Mouse (Mus musculus) megakaryocyte, embryonic 14.5 days (primary cell): Measurements from ENCODE around the gene Smagp. TPM values are rescaled to one million over a fixed set of nuclear protein-coding genes. Genes with fewer than 3 reads are reported as not detected.

Experiments used
- H3K27me3 ChIP-seq: replicated peaks from 2 replicates; pipeline ENCODE3; 2012; ENCODE audit warnings: inconsistent platforms
- H3K36me3 ChIP-seq: replicated peaks from 2 replicates; pipeline ENCODE3; 2012; ENCODE audit warnings: low read length, inconsistent platforms, mixed read lengths
- H3K4me1 ChIP-seq: 2 replicates; pipeline ENCODE4 v1.6.1; 2012; ENCODE audit warnings: inconsistent platforms
- H3K4me3 ChIP-seq: replicated peaks from 2 replicates; pipeline ENCODE3; 2012; ENCODE audit warnings: moderate library complexity, mild to moderate bottlenecking, inconsistent platforms
- H3K9me3 ChIP-seq: 2 replicates; pipeline ENCODE4 v1.6.1; 2012; ENCODE audit warnings: inconsistent platforms
- FLI1 ChIP-seq: IDR thresholded peaks from 2 replicates; pipeline ENCODE4 v1.6.1; 2012; ENCODE audit warnings: low read length, inconsistent platforms, mixed read lengths
- GATA1 ChIP-seq: IDR thresholded peaks from 3 replicates; pipeline ENCODE4 v1.6.1; 2012; ENCODE audit warnings: mixed read lengths, low read length, inconsistent platforms, borderline replicate concordance
- polyA plus RNA-seq: library from polyadenylated mRNA; stranded (reverse); fragments of >175 nt; gene quantifications from 2 replicates; pipeline ENCODE4 v1.2.3, GENCODE M21; 2012; ENCODE audit warnings: low replicate concordance; ENCODE audit not compliant: insufficient read depth

The Smagp gene
- polyA plus RNA-seq, 1 experiment, result 57.2 TPM

DNA sequence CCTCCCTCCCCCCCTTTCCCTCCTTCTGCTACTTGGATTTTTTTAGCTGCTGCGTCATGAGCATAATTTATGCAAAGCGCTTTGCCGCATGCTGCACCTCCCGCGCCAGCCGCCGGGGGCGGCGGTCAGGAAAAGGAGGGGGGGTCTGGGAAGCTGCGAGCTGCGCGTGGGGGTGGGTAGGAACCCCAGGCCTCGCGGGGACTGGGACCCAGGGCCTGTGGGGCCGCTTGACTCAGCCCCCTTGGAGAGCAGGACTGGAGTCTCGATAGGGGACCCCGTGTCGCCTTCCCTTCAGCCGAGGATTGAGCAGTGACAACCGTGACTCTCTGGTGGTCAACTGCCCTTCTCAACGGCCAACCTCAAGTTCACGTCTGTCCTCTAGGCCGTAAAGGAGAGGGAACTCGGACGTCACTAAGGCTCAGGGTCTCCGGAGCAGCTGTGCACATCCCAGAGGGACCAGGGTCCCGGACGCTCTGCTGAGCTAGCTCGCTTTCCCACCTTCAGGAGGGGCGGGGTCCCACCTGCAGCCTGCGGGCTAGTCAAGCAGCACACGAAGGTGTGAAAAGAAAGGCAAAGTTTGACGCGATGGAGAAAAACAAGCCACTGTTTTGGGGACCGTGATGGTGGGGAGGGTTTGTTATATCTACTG lies 36.6 kb downstream of the Smagp start:
- peaks cover 40% of the 10 kb centered on the region for H3K4me1 ChIP-seq
- no peaks in the 10 kb centered on the region for H3K36me3 ChIP-seq
- peak overlapping the region; percentile 92 for H3K4me3 ChIP-seq
- peaks cover 61% of the 10 kb centered on the region for H3K27me3 ChIP-seq
- no peaks in the 10 kb centered on the region for H3K9me3 ChIP-seq
- TF ChIP-seq FLI1, result no peak
- no peak for TF ChIP-seq GATA1

DNA sequence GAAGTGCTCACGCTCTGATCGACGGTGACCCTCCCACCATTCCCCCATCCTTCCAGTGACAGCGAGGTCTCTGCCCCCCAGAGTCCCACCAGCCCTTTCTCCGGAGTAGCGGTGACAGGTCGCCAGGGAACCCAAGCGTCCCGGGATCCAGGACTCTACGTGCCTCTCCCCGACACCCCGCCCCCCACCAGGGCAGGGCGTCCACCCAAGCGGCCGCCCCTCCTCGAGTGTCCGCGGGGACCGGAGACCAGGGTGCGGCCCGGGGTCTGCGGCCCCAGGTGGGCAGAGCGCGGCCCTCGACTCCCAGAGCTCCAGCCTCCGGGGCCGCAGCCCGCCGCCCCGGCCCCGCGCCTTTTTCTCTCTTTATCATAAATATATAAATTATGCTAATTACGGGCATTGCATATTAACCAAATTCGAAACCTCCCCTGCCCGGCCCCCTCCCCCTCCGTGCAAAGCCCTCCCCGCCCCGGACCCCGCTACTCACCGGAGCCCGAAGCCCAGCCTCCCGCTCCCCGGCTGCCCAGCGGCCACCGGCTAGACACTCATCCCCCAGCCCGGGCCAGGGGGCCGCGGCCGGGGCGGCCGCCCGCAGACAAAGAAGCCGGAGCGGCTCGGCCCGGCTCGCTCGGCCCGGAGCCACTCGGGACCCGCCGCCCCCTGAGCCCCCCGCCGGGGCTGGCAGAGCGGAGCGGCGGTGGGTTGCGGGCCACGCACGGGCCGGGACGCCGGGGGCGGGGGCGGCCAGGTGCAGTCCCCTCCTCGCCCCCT lies 37.3 kb downstream of the Smagp start, which contains the start of gene Pou6f1:
Gene Pou6f1 (minus strand): TSS at position 709 of the 771 bp plus-strand sequence.
- TF ChIP-seq GATA1 (no peak), FLI1 (no peak)
- H3K9me3 ChIP-seq, result no peaks in the 10 kb centered on the region
- no peaks in the 10 kb centered on the region for H3K36me3 ChIP-seq
- H3K4me1 ChIP-seq, result peaks cover 33% of the 10 kb centered on the region
- peak within 1 kb of the TSS; percentile 92 for H3K4me3 ChIP-seq
- H3K27me3 ChIP-seq, result peaks cover 62% of the 10 kb centered on the region

DNA sequence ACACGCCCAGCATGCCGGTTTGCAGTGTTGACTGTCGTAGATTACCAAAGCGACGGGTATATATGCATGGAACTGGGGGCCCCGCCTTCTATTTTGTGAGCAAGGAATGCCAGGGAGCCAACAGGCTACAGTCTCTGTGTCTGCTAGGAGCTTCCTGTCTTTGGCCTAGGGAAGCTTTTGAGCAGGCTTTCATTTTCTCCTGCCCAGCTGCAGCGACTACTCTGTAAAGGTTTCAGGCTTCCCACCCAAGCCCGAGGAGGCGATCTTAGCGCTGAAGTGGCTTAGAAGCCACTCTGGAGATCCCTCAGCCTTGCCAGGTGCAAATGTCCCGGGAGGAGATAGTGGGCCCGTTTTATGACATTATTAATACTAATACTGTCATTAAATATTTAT lies 37.9 kb downstream of the Smagp start:
- no peak for TF ChIP-seq FLI1
- no peak for TF ChIP-seq GATA1
- H3K36me3 ChIP-seq, result no peaks in the 10 kb centered on the region
- peaks cover 65% of the 10 kb centered on the region for H3K27me3 ChIP-seq
- peaks cover 29% of the 10 kb centered on the region for H3K4me1 ChIP-seq
- H3K9me3 ChIP-seq, result no peaks in the 10 kb centered on the region
- peak overlapping the region; percentile 92 for H3K4me3 ChIP-seq

DNA sequence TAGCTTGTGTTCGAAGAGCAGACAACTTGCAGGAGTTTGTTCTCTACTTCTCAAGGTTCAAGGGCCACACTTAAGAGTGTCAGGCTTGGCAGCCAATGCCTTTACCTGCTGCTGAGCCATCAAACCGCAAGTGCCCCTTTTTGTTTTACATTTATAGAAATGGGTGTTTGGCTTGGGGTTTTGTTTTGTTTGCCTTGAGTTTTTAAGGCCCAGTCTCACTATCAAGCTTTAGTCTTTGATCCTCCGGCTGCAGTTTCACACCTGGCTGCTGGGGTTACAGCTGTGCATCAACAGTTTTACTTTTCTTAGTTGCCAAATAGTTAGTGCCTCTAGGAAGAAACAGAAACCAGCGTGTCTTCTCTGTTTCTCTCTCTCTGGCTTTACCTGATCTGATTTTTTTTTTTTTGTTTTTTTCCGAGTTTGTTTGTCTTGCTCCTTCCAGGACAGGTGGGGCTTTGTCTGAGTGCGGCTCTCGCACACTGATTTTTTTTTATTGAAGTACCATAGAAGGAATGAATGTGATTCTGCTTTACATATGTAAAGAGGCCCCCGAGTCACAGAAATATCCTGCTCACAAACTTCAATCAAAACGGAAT lies 38.4 kb downstream of the Smagp start:
- no peaks in the 10 kb centered on the region for H3K9me3 ChIP-seq
- peaks cover 64% of the 10 kb centered on the region for H3K27me3 ChIP-seq
- H3K36me3 ChIP-seq, result no peaks in the 10 kb centered on the region
- H3K4me3 ChIP-seq, result peak overlapping the region; percentile 92
- TF ChIP-seq GATA1 (no peak), FLI1 (no peak)
- H3K4me1 ChIP-seq, result peaks cover 25% of the 10 kb centered on the region

DNA sequence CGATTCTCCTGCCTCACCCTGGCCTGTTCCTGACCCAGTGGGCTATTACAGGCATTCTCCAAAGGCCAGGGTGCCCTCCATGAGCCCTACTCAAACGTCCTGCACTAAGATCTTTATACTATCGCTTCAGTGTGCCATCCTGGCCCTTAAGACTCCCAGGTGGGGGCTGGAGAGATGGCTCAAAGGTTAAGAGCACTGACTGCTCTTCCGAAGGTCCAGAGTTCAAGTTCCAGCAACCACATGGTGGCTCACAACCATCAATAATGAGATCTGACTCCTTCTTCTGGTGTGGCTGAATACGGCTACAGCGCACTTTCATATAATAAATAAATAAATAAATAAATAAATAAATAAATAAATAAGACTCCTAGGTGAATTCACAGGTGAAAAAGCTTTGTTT lies 43.9 kb downstream of the Smagp start:
- H3K36me3 ChIP-seq, result no peaks in the 10 kb centered on the region

DNA sequence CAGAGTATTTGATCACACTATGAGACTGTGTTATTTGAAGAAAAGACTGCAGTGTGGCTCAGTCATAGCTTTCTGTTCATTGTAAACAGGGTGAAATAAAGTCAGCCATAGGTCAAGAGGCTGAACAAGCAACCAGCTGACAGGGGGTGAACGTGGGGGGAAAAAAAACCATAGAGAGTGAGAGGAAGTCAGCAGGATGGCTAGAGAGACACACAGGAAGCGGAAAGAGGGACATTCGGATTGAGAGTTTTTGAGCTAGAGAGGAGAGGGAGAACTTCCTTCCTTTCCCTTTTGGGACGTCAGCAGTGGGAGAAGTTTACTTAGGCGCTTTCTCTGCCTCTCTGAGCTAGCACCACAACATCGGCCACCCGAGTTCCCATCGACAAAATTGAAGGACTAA lies 46.3 kb downstream of the Smagp start:
- Histone ChIP-seq H3K9me3 (no peaks in the 10 kb centered on the region), H3K4me3 (no peak overlapping the region)

More for the DNA sequence above, 43.9 kb downstream of the Smagp start:
- TF ChIP-seq GATA1, result no peak
- TF ChIP-seq FLI1, result no peak
- Histone ChIP-seq H3K27me3 (peaks cover 57% of the 10 kb centered on the region), H3K4me1 (peaks cover 18% of the 10 kb centered on the region), H3K9me3 (no peaks in the 10 kb centered on the region), H3K4me3 (no peak overlapping the region)

DNA sequence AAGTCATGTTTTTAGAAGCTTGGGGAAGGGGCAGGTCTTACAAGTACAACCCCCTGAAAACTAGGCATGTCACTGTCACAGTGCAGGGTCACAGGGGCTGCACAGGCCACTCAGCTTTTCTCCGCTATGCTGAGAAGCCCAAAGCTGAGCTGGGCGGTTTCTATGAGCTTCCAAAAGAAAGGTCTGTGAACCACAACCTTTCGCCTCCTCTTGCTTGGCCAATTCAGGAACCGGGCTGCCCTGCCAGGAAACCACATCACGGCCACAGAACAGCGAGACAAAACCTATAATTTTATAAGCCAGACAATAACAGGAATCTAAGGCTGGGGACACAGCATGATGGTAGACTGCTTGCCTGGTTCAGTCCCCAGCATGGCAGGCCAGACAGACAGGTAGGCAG lies 48.4 kb downstream of the Smagp start:
- Histone ChIP-seq H3K9me3 (no peaks in the 10 kb centered on the region), H3K36me3 (no peaks in the 10 kb centered on the region), H3K4me3 (peak overlapping the region; percentile 44), H3K27me3 (peaks cover 63% of the 10 kb centered on the region), H3K4me1 (peaks cover 26% of the 10 kb centered on the region)
- TF ChIP-seq FLI1, result no peak
- TF ChIP-seq GATA1, result no peak

More for the DNA sequence above, 46.3 kb downstream of the Smagp start:
- Histone ChIP-seq H3K27me3 (peaks cover 70% of the 10 kb centered on the region), H3K36me3 (no peaks in the 10 kb centered on the region), H3K4me1 (peaks cover 21% of the 10 kb centered on the region)
- TF ChIP-seq FLI1, result no peak
- TF ChIP-seq GATA1, result no peak

DNA sequence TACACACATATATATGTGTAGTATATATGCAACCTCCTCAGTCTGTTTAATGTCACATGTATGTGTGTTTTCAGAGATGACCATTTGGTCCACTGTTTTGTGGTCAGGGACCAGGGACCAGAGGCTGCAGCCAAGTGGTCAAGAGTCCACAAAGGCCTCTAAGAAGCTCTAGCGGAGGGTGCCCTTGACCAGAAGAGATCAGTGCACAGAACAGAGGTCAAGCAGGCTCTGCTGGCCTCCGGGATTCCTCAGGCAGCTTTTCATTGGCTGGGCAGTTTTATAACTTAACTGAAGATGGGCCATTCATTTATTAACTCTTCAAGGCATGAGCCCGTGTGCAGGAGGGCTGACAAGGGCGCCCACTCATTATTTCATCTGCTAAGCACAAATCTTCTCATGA lies 49.6 kb downstream of the Smagp start:
- no peaks in the 10 kb centered on the region for H3K36me3 ChIP-seq
- TF ChIP-seq FLI1 (no peak), GATA1 (no peak)
- no peak overlapping the region for H3K4me3 ChIP-seq

DNA sequence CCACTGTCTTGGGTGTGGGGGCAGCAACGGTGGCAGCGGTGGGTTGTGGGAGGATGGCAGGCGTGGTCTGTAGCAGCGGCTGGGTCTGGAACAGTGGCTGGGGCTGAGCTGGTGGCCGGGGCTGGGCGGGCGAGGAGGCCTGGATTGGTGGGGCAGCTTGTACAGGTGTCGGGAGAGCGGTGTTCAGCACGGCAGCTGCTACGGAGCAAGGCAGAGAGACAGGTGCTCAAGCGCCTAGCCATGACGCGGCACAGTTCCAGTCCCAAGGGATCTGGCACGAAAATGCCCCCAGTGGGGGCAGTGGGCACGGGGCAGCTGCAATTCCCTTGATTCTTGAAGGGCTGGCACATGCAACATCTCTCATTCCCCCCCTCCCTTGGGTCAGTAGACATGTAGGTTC lies 50.8 kb downstream of the Smagp start:
- Histone ChIP-seq H3K4me3 (no peak overlapping the region), H3K36me3 (no peaks in the 10 kb centered on the region), H3K9me3 (no peaks in the 10 kb centered on the region), H3K27me3 (peaks cover 72% of the 10 kb centered on the region), H3K4me1 (peaks cover 26% of the 10 kb centered on the region)
- TF ChIP-seq FLI1, result no peak

More for the DNA sequence above, 49.6 kb downstream of the Smagp start:
- Histone ChIP-seq H3K9me3 (no peaks in the 10 kb centered on the region), H3K4me1 (peaks cover 26% of the 10 kb centered on the region), H3K27me3 (peaks cover 68% of the 10 kb centered on the region)

DNA sequence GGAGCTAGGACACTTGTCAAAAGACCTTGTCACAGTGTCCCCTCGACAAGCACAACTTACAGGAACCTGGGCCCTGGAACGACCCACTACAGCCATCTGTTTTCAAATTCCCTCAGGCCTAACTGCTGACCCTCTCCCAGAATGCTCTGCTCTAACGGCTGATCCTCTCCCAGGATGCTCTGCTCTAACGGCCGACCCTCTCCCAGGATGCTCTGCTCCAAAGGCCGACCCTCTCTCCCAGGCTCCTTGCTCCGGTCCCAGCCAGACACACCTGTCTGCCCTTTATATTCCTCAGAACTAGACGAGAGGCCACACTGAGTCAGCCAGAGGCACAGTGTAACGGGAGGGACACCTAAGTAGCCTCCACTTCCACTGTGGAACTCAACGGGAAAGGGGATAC lies 56.6 kb downstream of the Smagp start:
- no peak overlapping the region for H3K4me3 ChIP-seq
- no peaks in the 10 kb centered on the region for H3K36me3 ChIP-seq
- no peaks in the 10 kb centered on the region for H3K9me3 ChIP-seq
- H3K27me3 ChIP-seq, result peaks cover 79% of the 10 kb centered on the region
- TF ChIP-seq FLI1 (no peak), GATA1 (no peak)
- H3K4me1 ChIP-seq, result peaks cover 8% of the 10 kb centered on the region; the same call in 1 of the 2 replicates
